Mouse (Mus musculus): ENCODE data around the gene 4931406C07Rik. TPM values are rescaled to one million over a fixed set of nuclear protein-coding genes. Genes with fewer than 3 reads are reported as not detected.

Gene 4931406C07Rik
- 3.5 TPM for polyA plus RNA-seq (2017; shearing (Covaris generic))

DNA sequence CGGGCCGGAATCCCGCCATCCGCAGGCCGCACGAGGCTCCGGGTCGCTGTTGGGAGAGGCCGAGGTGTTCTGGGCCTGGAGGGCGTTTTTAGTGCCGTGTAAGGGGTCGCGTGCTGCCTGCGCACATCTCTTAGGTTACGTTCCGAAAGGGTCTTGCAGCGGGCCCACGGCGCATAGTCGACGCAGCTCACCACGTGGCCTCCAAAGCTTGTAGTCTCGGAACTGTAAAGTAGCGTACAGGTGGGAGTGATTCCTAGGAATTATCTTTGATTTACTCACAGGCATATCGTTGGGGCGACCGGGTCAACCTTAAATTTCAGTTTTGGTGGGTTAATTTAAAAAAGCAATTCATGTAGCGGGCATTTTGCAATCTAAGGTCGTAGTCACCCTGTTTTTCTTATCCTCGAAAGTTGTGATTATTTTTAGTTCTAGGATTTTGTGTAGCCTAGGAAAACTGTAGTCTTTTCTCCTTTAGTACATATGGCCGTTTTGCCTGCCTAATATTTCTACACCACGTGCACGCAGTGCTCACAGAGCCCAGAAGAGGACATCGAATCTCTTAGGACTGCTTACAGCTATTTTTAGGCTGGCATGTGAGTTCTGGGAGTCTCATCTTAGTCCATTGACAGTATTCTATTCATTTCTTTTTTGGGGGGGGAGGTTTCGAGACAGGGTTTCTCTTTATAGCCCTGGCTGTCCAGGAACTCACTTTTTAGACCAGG, at the start of gene 4931406C07Rik:
TSS of gene 4931406C07Rik (minus strand) at position 51 of the 722 bp plus-strand sequence.

GRCm38 (mm10) chr9:15305503-15306397, 498 bp downstream of the 4931406C07Rik start, which contains the start of gene Taf1d:
Gene Taf1d (plus strand): TSS chr9:15306214.

GRCm38 (mm10) chr9:15279649-15280490, 26.4 kb downstream of the 4931406C07Rik start, which contains the start of gene Med17:
Gene Med17 (minus strand): TSS chr9:15279931.

DNA sequence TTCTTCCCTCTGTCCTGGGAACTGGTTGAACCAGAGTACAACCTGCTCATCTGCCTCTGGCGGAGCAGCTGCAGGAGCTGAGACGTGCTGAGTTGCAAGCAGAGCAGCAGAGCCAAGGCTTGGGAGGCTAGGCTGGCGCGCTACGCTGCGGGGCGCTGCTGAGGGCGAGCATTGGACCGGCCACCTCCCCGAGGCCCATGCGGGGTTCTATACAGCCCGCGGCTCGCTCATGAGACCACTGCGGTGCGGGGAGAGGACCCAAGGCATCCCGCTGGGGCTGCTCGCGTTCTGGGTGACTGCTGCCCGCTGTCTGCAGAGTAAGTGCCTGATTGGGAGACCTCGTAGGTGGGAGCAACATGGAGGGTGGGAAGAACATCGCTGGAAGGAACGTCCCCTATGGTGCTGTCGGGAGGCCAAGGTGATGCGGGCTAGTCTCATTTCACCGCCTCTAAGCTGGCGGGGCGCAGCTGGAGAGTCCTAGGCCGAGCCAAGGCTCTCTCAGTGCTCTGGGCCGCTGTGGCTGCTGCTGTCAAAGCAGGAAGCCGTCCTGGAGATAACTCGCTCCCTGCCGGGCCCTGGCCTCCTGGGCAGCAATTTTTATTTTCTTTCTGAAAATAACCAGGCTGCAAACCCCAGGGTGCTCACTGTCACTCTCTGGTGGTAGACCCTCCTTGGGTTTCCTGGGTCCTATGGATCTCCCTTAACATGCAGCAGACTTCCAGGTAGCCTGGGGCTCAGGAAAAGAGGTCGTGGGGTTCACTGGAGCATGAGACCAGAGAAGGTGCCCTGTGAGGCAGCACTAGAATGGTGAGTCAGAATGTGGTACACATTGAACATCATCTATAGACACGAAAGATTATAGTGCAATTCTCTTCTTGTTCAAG, 67.0 kb downstream of the 4931406C07Rik start, which contains the start of gene Vstm5:
TSS of gene Vstm5 (plus strand) at position 4 of the 884 bp plus-strand sequence.

Other genes with a start within 250 kb of the 4931406C07Rik start
- 0.06 TPM for gene Hephl1, start 194.3 kb downstream of the 4931406C07Rik start, polyA plus RNA-seq (2017; shearing (Covaris generic))
- not detected for gene Vstm5, start 67.4 kb downstream of the 4931406C07Rik start, polyA plus RNA-seq (2017; shearing (Covaris generic))
- 67.1 TPM for gene Med17, start 26.5 kb downstream of the 4931406C07Rik start, polyA plus RNA-seq (2017; shearing (Covaris generic))
- gene Taf1d, start 234 bp downstream of the 4931406C07Rik start, polyA plus RNA-seq (2017; shearing (Covaris generic)): 73.1 TPM
- gene Cep295, start 51.3 kb upstream of the 4931406C07Rik start, polyA plus RNA-seq (2017; shearing (Covaris generic)): 28.3 TPM
- 34.5 TPM for gene Smco4, start 187.0 kb upstream of the 4931406C07Rik start, polyA plus RNA-seq (2017; shearing (Covaris generic))